Mouse (Mus musculus): ENCODE measurements around the gene Rmnd5b.

GRCm38 (mm10) chr11:51602253-51602652 lies 33.4 kb downstream of the Rmnd5b start:
- TF ChIP-seq POLR2A (IDR thresholded peaks at IDR 0.05; ENCODE audit: borderline replicate concordance, insufficient read depth, low read length): no peak
- TF ChIP-seq CTCF (IDR thresholded peaks at IDR 0.05; ENCODE audit: borderline replicate concordance, insufficient read depth, low read depth, low read length): no peak

Data from cerebellum, adult 2 months (tissue).